Mouse (Mus musculus): ENCODE data around the gene Zfp740. TPM values are rescaled to one million over a fixed set of nuclear protein-coding genes. Genes with fewer than 3 reads are reported as not detected.

Gene Zfp740
- polyA plus RNA-seq, 1 experiment from 2014 or later = 77.1 TPM

- 88% methylated on average over 4 of the region's 4 CpGs for WGBS
- ATAC-seq (replicated peaks; ENCODE audit: low FRiP score) = no peak
- Histone ChIP-seq H3K9me3 (replicated peaks) (no peaks in the 10 kb centered on the region), H3K4me2 (no peak overlapping the region), H3K27me3 (no peaks in the 10 kb centered on the region), H3K36me3 (peaks cover 5% of the 10 kb centered on the region; the same call in 1 of the 2 replicates), H3K4me3 (replicated peaks) (no peak overlapping the region), H3K27ac (no peak overlapping the region), H3K4me1 (peaks cover 14% of the 10 kb centered on the region), H3K9ac (no peak overlapping the region)
Measured at GRCm38 (mm10) chr15:102193652-102194051, 9.4 kb upstream of the Zfp740 start.

GRCm38 (mm10) chr15:102194439-102194838, 8.6 kb upstream of the Zfp740 start:
- Histone ChIP-seq H3K4me2 (no peak overlapping the region), H3K9ac (no peak overlapping the region), H3K27ac (no peak overlapping the region), H3K4me3 (replicated peaks) (no peak overlapping the region), H3K4me1 (peaks cover 10% of the 10 kb centered on the region), H3K27me3 (no peaks in the 10 kb centered on the region), H3K36me3 (peaks cover 5% of the 10 kb centered on the region; the same call in 1 of the 2 replicates), H3K9me3 (replicated peaks) (no peaks in the 10 kb centered on the region)
- WGBS = 75% methylated on average over 4 of the region's 4 CpGs
- ATAC-seq (replicated peaks; ENCODE audit: low FRiP score) = no peak

GRCm38 (mm10) chr15:102195373-102195772, 7.7 kb upstream of the Zfp740 start:
- no peaks in the 10 kb centered on the region for H3K27me3 ChIP-seq
- ATAC-seq (replicated peaks; ENCODE audit: low FRiP score) = no peak
- no peak overlapping the region for H3K27ac ChIP-seq
- 66% methylated on average over 4 of the region's 4 CpGs for WGBS
- H3K4me1 ChIP-seq = peaks cover 10% of the 10 kb centered on the region
- H3K4me3 ChIP-seq (replicated peaks) = no peak overlapping the region
- H3K36me3 ChIP-seq = peaks cover 7% of the 10 kb centered on the region; the same call in 1 of the 2 replicates
- H3K4me2 ChIP-seq = no peak overlapping the region
- no peak overlapping the region for H3K9ac ChIP-seq
- no peaks in the 10 kb centered on the region for H3K9me3 ChIP-seq (replicated peaks)

DNA sequence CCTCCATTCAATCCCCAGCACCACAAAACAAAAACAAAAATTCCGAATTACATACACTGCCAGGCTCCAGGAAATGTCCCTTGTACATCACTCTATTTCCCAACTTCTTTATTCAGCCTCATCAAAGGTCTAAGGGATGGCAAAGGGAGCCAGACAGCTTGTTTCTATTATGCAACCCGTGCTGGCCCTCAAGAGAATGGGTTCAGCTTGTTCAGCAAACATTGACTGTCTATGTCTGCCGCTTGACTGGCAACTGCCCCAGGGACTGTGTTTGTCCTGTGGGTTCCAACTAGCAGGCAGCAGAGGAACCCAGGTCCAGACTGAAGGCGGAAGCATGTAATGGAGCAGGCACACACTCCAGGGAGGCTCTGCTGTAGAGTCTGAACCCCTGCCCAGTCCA, 4.2 kb upstream of the Zfp740 start:
- no peak overlapping the region for H3K9ac ChIP-seq
- peaks cover 11% of the 10 kb centered on the region for H3K4me1 ChIP-seq
- 86% methylated on average over 4 of the region's 4 CpGs for WGBS
- no peak overlapping the region for H3K27ac ChIP-seq
- no peak for ATAC-seq (replicated peaks; ENCODE audit: low FRiP score)
- no peaks in the 10 kb centered on the region for H3K27me3 ChIP-seq
- peaks cover 10% of the 10 kb centered on the region; the same call in 1 of the 2 replicates for H3K36me3 ChIP-seq
- no peak overlapping the region for H3K4me2 ChIP-seq
- H3K4me3 ChIP-seq (replicated peaks) = no peak overlapping the region
- no peaks in the 10 kb centered on the region for H3K9me3 ChIP-seq (replicated peaks)

DNA sequence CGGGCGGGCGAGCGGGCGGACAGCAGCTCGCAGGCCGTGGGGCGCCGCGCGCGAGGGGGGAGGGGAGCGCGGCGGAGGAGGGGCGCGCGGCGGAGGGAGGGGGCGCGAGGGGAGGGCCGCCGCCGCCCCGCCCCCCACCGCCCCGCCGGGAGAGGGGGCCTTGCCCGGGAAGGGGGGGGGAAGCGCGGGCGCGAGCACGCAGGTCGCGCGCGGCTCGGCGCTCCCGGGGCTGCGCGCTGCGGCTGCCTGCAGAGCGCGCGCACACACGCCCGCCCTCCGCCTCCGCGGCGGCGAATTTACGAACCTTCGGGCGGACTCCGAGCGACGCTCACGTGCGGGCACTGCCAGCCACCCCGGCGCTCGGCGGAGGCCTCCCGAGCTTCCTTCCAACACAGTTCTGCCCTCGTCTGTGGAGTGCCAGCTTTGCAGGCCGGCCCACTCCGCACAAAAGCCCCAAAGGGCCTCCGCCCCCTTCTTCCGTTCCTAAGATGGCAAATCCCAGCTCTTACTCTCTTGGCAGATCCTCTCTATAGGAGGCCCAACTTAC, 859 bp downstream of the Zfp740 start:
- no peaks in the 10 kb centered on the region for H3K9me3 ChIP-seq (replicated peaks)
- peaks cover 43% of the 10 kb centered on the region for H3K36me3 ChIP-seq
- peak overlapping the region; percentile 78 for H3K4me2 ChIP-seq
- H3K9ac ChIP-seq = peak overlapping the region; percentile 79
- H3K27me3 ChIP-seq = no peaks in the 10 kb centered on the region
- peaks cover 52% of the 10 kb centered on the region for H3K4me1 ChIP-seq
- WGBS = under 1% methylated on average over 34 of the region's 72 CpGs
- peak overlapping the region; percentile 98 for H3K27ac ChIP-seq
- ATAC-seq (replicated peaks; ENCODE audit: low FRiP score) = peak; percentile 36
- peak overlapping the region; percentile 69 for H3K4me3 ChIP-seq (replicated peaks)

- peaks cover 51% of the 10 kb centered on the region for H3K36me3 ChIP-seq
- peaks cover 52% of the 10 kb centered on the region for H3K4me1 ChIP-seq
- WGBS = 47% methylated on average over 19 of the region's 19 CpGs
- no peaks in the 10 kb centered on the region for H3K27me3 ChIP-seq
- peak within 1 kb of the TSS; percentile 69 for H3K4me3 ChIP-seq (replicated peaks)
- H3K4me2 ChIP-seq = peak within 1 kb of the TSS; percentile 78
- peak within 1 kb of the TSS; percentile 98 for H3K27ac ChIP-seq
- no peak for ATAC-seq (replicated peaks; ENCODE audit: low FRiP score)
- peak within 1 kb of the TSS; percentile 79 for H3K9ac ChIP-seq
- H3K9me3 ChIP-seq (replicated peaks) = no peaks in the 10 kb centered on the region
Measured at GRCm38 (mm10) chr15:102204674-102205505, 1.8 kb downstream of the Zfp740 start, which contains the start of gene Csad. Csad (minus strand) TSS chr15:102204724.

DNA sequence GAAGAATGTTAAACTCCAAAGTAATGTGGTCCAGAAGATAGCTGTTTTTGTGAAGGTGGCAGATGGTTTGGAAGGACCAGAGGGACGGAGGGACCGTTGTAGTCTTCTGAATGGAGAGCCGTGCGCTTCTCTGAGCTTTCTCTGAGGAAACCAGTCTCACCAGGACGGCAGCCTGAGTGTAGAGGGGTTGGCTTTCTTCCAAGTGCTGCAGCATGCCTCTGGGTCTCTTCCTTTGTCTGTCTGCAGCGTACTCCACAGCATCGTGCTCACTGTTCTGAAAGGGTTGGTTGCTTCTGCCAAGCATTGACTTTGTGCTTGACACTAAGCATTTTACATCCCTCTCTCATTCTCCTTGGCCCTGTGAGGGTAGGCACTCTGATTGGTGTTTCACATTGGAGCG, 2.7 kb downstream of the Zfp740 start:
- WGBS = 53% methylated on average over 8 of the region's 8 CpGs
- Histone ChIP-seq H3K4me3 (replicated peaks) (peak overlapping the region; percentile 69), H3K36me3 (peaks cover 57% of the 10 kb centered on the region), H3K27ac (peak overlapping the region; percentile 68), H3K4me2 (peak overlapping the region; percentile 78), H3K9ac (peak overlapping the region; percentile 26; the same call in 1 of the 2 replicates), H3K4me1 (peaks cover 50% of the 10 kb centered on the region), H3K27me3 (no peaks in the 10 kb centered on the region), H3K9me3 (replicated peaks) (no peaks in the 10 kb centered on the region)
- no peak for ATAC-seq (replicated peaks; ENCODE audit: low FRiP score)

- H3K9me3 ChIP-seq (replicated peaks) = no peaks in the 10 kb centered on the region
- peak overlapping the region; percentile 9; the same call in 1 of the 2 replicates for H3K9ac ChIP-seq
- 55% methylated on average over 3 of the region's 3 CpGs for WGBS
- H3K4me2 ChIP-seq = peak overlapping the region; percentile 28
- H3K4me1 ChIP-seq = peaks cover 46% of the 10 kb centered on the region
- peaks cover 72% of the 10 kb centered on the region for H3K36me3 ChIP-seq
- H3K4me3 ChIP-seq (replicated peaks) = no peak overlapping the region
- H3K27ac ChIP-seq = peak overlapping the region; percentile 71
- H3K27me3 ChIP-seq = no peaks in the 10 kb centered on the region
- ATAC-seq (replicated peaks; ENCODE audit: low FRiP score) = no peak
Measured at GRCm38 (mm10) chr15:102207351-102207750, 4.3 kb downstream of the Zfp740 start.

DNA sequence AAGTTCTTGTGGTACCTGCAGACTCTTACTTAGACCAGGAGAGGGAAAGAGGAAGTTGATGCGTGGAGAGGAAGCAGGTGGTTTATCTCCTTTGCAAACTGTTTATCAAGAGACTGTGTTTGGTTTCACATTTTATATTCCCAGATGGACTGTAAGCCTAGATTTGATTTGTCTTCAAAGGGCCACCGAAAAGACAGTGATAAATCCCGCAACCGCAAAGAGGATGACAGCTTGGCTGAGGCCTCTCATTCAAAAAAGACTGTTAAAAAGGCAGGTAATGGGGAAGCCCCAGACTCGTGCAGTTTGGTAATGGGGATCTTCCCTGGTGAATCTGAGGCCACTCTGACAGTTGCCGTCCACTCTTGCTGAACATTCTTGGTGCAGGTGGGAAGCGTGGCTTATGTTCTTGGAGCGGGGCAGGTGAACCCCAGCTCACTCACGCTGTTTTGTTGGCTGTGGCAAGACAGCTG, 5.1 kb downstream of the Zfp740 start:
- H3K9ac ChIP-seq = no peak overlapping the region; the same call in 1 of the 2 replicates
- ATAC-seq (replicated peaks; ENCODE audit: low FRiP score) = no peak
- WGBS = 65% methylated on average over 9 of the region's 9 CpGs
- H3K4me1 ChIP-seq = peaks cover 41% of the 10 kb centered on the region
- H3K36me3 ChIP-seq = peaks cover 80% of the 10 kb centered on the region
- no peak overlapping the region for H3K4me3 ChIP-seq (replicated peaks)
- peak overlapping the region; percentile 28; the same call in 1 of the 2 replicates for H3K4me2 ChIP-seq
- no peaks in the 10 kb centered on the region for H3K27me3 ChIP-seq
- H3K9me3 ChIP-seq (replicated peaks) = no peaks in the 10 kb centered on the region
- peak overlapping the region; percentile 54 for H3K27ac ChIP-seq

DNA sequence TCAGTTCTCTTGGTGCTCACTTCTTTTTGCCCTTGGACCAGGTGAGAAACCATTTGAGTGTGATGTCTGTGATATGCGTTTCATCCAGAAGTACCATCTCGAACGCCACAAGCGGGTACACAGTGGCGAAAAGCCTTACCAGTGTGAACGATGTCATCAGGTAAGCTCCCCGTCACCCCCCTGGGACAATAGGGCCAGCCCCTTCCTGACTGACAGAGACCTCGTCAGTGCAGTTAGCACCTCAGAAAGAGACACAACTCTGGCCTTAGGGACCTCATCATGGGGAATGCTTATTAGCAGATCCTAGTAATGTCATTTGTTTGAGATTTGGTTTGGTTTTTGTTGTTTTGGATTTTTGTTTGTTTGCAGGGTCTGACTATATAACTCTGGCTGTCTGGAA, 6.1 kb downstream of the Zfp740 start:
- H3K9ac ChIP-seq = no peak overlapping the region
- ATAC-seq (replicated peaks; ENCODE audit: low FRiP score) = no peak
- peaks cover 41% of the 10 kb centered on the region for H3K4me1 ChIP-seq
- no peak overlapping the region for H3K4me2 ChIP-seq
- H3K4me3 ChIP-seq (replicated peaks) = no peak overlapping the region
- no peak overlapping the region for H3K27ac ChIP-seq
- H3K27me3 ChIP-seq = no peaks in the 10 kb centered on the region
- peaks cover 90% of the 10 kb centered on the region for H3K36me3 ChIP-seq
- no peaks in the 10 kb centered on the region for H3K9me3 ChIP-seq (replicated peaks)
- WGBS = 80% methylated on average over 8 of the region's 8 CpGs

DNA sequence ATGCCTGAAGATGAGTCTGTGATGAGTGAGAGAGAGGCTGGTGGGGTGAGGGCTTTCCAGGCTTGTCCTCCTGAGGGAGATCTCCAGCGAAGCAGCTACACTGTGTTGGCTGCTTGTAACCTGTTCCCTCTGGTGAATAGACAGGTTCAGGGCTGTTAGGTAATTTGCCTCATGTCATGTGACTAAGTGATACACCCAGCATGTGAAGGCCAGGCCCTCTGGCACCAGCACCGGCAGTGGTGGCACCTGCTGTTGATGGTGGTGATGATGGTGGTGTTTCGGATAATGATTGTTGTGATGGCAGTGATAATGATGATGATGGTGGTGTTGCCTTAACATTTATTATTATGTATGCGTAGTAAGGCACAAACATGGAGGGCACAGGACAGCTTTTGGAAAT, 7.8 kb downstream of the Zfp740 start:
- Histone ChIP-seq H3K4me3 (replicated peaks) (no peak overlapping the region), H3K27ac (no peak overlapping the region), H3K4me1 (peaks cover 25% of the 10 kb centered on the region), H3K27me3 (no peaks in the 10 kb centered on the region), H3K9me3 (replicated peaks) (no peaks in the 10 kb centered on the region), H3K9ac (no peak overlapping the region), H3K4me2 (no peak overlapping the region), H3K36me3 (peaks cover 93% of the 10 kb centered on the region)
- no peak for ATAC-seq (replicated peaks; ENCODE audit: low FRiP score)
- WGBS = 88% methylated on average over 4 of the region's 4 CpGs

DNA sequence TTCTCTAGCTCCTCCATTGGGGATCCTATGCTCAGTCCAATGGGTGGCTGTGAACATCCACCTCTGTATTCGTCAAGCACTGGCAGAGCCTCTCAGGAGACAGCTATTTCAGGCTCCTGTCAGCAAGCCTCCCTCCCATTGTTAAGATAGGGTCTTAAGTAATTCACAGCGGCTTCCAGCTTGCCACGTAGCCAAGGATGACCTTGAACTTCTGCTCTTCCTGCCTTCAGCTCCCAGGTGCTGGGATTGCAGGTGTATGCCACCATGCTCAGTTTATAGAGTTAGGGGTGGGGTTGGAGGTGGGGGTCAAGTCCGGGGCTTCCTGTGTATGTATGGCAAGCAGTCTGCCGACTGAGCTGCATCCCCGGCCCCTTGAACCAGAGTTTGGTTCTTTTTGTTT, 8.8 kb downstream of the Zfp740 start:
- peaks cover 94% of the 10 kb centered on the region for H3K36me3 ChIP-seq
- no peaks in the 10 kb centered on the region for H3K27me3 ChIP-seq
- no peak overlapping the region for H3K9ac ChIP-seq
- H3K27ac ChIP-seq = no peak overlapping the region
- H3K4me1 ChIP-seq = peaks cover 14% of the 10 kb centered on the region
- 77% methylated on average over 6 of the region's 6 CpGs for WGBS
- H3K9me3 ChIP-seq (replicated peaks) = no peaks in the 10 kb centered on the region
- H3K4me2 ChIP-seq = no peak overlapping the region
- no peak overlapping the region for H3K4me3 ChIP-seq (replicated peaks)
- ATAC-seq (replicated peaks; ENCODE audit: low FRiP score) = no peak
